Mouse (Mus musculus) bone marrow macrophage, adult 2 months (primary cell): ENCODE results near the gene Kdelr1.

Experiments
- CTCF ChIP-seq: IDR thresholded peaks from 2 replicates; pipeline ENCODE4 v1.5.1; 2012; ENCODE audit warnings: low read depth, mild to moderate bottlenecking, low read length, moderate library complexity
- POLR2A ChIP-seq: IDR thresholded peaks from 2 replicates; pipeline ENCODE4 v1.6.1; 2012; ENCODE audit warnings: mild to moderate bottlenecking, low read depth, low read length, borderline replicate concordance

GRCm38 (mm10) chr7:45902481-45903002 lies 30.0 kb downstream of the Kdelr1 start:
- TF ChIP-seq CTCF (no peak), POLR2A (no peak)
